Mouse (Mus musculus) yolk sac, embryonic 10.5 days (tissue): ENCODE measurements around the gene Evi2b.

Experiments used
- DNase-seq: peaks from one replicate; pipeline ENCODE4 v3.0.0-alpha.2; 2017; ENCODE audit warnings: low spot score

The Evi2b gene

GRCm38 (mm10) chr11:79523560-79524309 is at the start of gene Evi2b:
Evi2b (minus strand) TSS chr11:79523762.
- DNase-seq = no peak

- no peak for DNase-seq
Measured at GRCm38 (mm10) chr11:79570319-79570718, 46.8 kb upstream of the Evi2b start.

GRCm38 (mm10) chr11:79568197-79568911 is 44.8 kb upstream of the Evi2b start:
- DNase-seq = no peak

GRCm38 (mm10) chr11:79566947-79567346 is 43.4 kb upstream of the Evi2b start:
- DNase-seq = no peak

GRCm38 (mm10) chr11:79563493-79563892 is 39.9 kb upstream of the Evi2b start:
- no peak for DNase-seq

- DNase-seq = no peak
Measured at GRCm38 (mm10) chr11:79560536-79560935, 37.0 kb upstream of the Evi2b start.

GRCm38 (mm10) chr11:79552622-79553021 is 29.1 kb upstream of the Evi2b start:
- no peak for DNase-seq

GRCm38 (mm10) chr11:79536293-79536692 is 12.7 kb upstream of the Evi2b start:
- no peak for DNase-seq

GRCm38 (mm10) chr11:79535554-79535953 is 12.0 kb upstream of the Evi2b start:
- no peak for DNase-seq

- no peak for DNase-seq
Measured at GRCm38 (mm10) chr11:79533950-79534690, 10.6 kb upstream of the Evi2b start.

GRCm38 (mm10) chr11:79533311-79533710 is 9.7 kb upstream of the Evi2b start:
- DNase-seq = no peak

GRCm38 (mm10) chr11:79531485-79531884 is 7.9 kb upstream of the Evi2b start:
- no peak for DNase-seq

GRCm38 (mm10) chr11:79530774-79531173 is 7.2 kb upstream of the Evi2b start:
- DNase-seq = no peak

GRCm38 (mm10) chr11:79530333-79530761 is 6.8 kb upstream of the Evi2b start, which contains the start of the genes Evi2 and Evi2a:
Evi2 (minus strand) TSS chr11:79530589.
Evi2a (minus strand) TSS chr11:79530609.
- no peak for DNase-seq

GRCm38 (mm10) chr11:79529736-79530135 is 6.2 kb upstream of the Evi2b start:
- no peak for DNase-seq

- DNase-seq = no peak
Measured at GRCm38 (mm10) chr11:79529226-79529625, 5.7 kb upstream of the Evi2b start.

GRCm38 (mm10) chr11:79528601-79529000 is 5.0 kb upstream of the Evi2b start:
- no peak for DNase-seq

- DNase-seq = no peak
Measured at GRCm38 (mm10) chr11:79527739-79528384, 4.3 kb upstream of the Evi2b start.

GRCm38 (mm10) chr11:79527015-79527738 is 3.6 kb upstream of the Evi2b start:
- no peak for DNase-seq

GRCm38 (mm10) chr11:79526549-79526948 is 3.0 kb upstream of the Evi2b start:
- DNase-seq = no peak

- DNase-seq = no peak
Measured at GRCm38 (mm10) chr11:79524310-79524575, 681 bp upstream of the Evi2b start.

- no peak for DNase-seq
Measured at GRCm38 (mm10) chr11:79522944-79523343, 618 bp downstream of the Evi2b start.
